Mouse (Mus musculus) midbrain, embryonic 11.5 days (tissue): ENCODE data around the gene Cdh26. TPM values are rescaled to one million over a fixed set of nuclear protein-coding genes. Genes with fewer than 3 reads are reported as not detected.

ENCODE experiments used
- ATAC-seq: fragments of 200-750 bp; cut with Nextera tagmentation; 2 replicates; pipeline ENCODE4 v1.8.0; 2017; ENCODE audit warnings: moderate TSS enrichment, moderate library complexity; ENCODE audit not compliant: low FRiP score
- DNase-seq: peaks from one replicate; pipeline ENCODE4 v3.0.0; 2015; ENCODE audit warnings: low spot score; ENCODE audit errors: missing footprints
- H3K27ac ChIP-seq: fragments of 300-500 bp; sonication (generic); 2 replicates; pipeline ENCODE4 v1.5.1; 2014; ENCODE audit warnings: low read depth, low read length
- H3K27me3 ChIP-seq: fragments of 300-500 bp; sonication (generic); 2 replicates; pipeline ENCODE4 v1.6.1; 2014; ENCODE audit warnings: mild to moderate bottlenecking, low read length, moderate library complexity, mixed read lengths; ENCODE audit not compliant: control insufficient read depth, insufficient read depth
- H3K36me3 ChIP-seq: fragments of 300-500 bp; sonication (generic); 2 replicates; pipeline ENCODE4 v1.6.1; 2014; ENCODE audit warnings: mild to moderate bottlenecking, low read length, moderate library complexity, mixed read lengths; ENCODE audit not compliant: control insufficient read depth, insufficient read depth
- H3K4me1 ChIP-seq: fragments of 300-500 bp; sonication (generic); 2 replicates; pipeline ENCODE4 v1.6.1; 2014; ENCODE audit warnings: low read length; ENCODE audit not compliant: control insufficient read depth, insufficient read depth
- H3K4me2 ChIP-seq: fragments of 300-500 bp; sonication (generic); 2 replicates; pipeline ENCODE4 v1.6.1; 2014; ENCODE audit warnings: mild to moderate bottlenecking, moderate library complexity
- H3K4me3 ChIP-seq: fragments of 300-500 bp; sonication (generic); 2 replicates; pipeline ENCODE4 v1.5.1; 2014; ENCODE audit warnings: low read depth, low read length
- H3K9ac ChIP-seq: fragments of 300-500 bp; sonication (generic); 2 replicates; pipeline ENCODE4 v1.6.1; 2014; ENCODE audit warnings: low read length
- H3K9me3 ChIP-seq: fragments of 300-500 bp; sonication (generic); 2 replicates; pipeline ENCODE4 v1.6.1; 2016; ENCODE audit warnings: low read length; ENCODE audit not compliant: control insufficient read depth
- WGBS: fragments of 180-500 bp; shearing (Covaris S2); extraction: QIAGEN DNeasy Blood & Tissue Kit; methylation state at CpG from one replicate; pipeline ENCODE4 v1.1.7; 2014; 5-methylcytosine and 5-hydroxymethylcytosine counted together
- polyA plus RNA-seq: library from polyadenylated mRNA; unstranded; fragments of >200 nt; fragmentation: Nextera tagmentation; extraction: Ambion mirVana; gene quantifications from 2 replicates; pipeline ENCODE4 v1.2.1, GENCODE M21; 2014

Gene Cdh26
- polyA plus RNA-seq, 1 experiment from 2014 or later: 0.14 TPM

GRCm38 (mm10) chr2:178536574-178536973 is 106.2 kb downstream of the Cdh26 start:
- 84% methylated on average over 4 of the region's 4 CpGs for WGBS
- no peak overlapping the region for H3K9ac ChIP-seq
- H3K27ac ChIP-seq: no peak overlapping the region
- ATAC-seq (no peak), DNase-seq (no peak)
- no peak overlapping the region for H3K4me2 ChIP-seq
- H3K4me3 ChIP-seq: no peak overlapping the region
- no peaks in the 10 kb centered on the region for H3K36me3 ChIP-seq
- H3K9me3 ChIP-seq: no peaks in the 10 kb centered on the region
- H3K27me3 ChIP-seq: no peaks in the 10 kb centered on the region
- no peaks in the 10 kb centered on the region for H3K4me1 ChIP-seq

Other genes starting within 250 kb of the Cdh26 start
- gene Sycp2, start 22.8 kb upstream of the Cdh26 start, polyA plus RNA-seq: not detected in 2 replicates
- gene Ppp1r3d, start 16.1 kb upstream of the Cdh26 start, polyA plus RNA-seq: 0.98 and 1.1 TPM in 2 replicates
- 1.2 and 1.6 TPM in 2 replicates for gene Fam217b, start 16.0 kb upstream of the Cdh26 start, polyA plus RNA-seq